Mouse (Mus musculus) MEL-GATA-1-ER (cell line): ENCODE measurements around the gene Sox18.

Experiments
- DNase-seq: peaks from one replicate; pipeline ENCODE4 v3.0.0-alpha.2; 2012; ENCODE audit warnings: low read depth; ENCODE audit errors: extremely low read depth

Gene Sox18

DNA sequence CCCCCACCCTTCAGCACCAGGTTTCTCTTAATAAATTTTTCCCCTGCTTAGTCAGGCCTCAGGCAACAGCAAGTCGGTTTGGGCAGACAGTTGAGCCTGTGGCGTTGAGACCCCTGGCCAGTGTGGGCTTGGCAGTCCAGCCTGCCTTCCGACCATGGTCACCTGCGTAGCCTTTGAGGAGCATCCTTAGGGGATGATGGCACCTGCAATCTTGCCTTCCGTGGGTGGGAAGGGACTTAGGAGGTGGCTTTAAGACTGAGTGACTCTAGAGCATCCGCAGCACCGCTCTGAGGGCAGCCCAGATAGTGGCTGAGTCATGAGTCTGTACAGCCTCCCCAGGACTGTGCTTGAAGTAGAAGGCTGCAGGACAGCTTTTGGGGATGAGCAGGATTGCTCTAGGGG is 9.3 kb upstream of the Sox18 start:
- no peak for DNase-seq

DNA sequence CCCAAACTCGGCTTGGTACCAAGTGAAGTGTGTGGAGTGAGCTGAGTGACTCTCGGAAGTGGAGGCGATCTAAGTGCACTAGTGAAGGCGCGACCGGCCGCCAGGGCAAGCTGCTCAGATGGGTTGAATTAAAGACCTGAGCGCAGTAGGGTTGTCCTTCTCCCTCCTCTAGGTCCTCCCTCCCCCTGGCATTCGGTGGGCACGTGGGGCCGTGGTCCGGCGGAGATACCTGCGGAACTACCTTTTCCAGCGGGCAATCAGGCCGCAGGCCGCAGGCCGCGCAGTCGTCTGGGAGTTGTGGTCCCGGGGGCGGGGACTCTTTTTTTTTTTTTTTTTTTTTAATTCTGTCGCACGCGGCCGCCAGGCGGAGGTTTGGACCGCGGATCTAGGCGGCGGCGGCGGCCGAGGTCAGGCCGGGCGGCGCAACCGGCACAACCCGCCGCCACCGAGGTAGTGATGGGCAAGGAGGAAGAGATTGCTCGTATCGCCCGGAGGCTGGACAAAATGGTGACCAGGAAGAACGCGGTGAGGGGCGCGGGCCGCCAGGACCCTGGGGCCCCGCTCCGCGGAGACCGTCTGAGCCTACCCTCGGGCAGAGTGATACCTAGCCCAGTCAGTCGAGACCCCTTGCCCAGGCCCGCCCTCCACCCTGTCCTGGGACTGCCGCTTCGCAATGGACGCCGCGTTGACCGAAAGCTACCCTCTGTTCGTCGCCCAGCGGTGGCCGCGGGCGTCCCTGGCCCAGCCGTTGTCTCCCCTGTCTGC is 8.7 kb upstream of the Sox18 start, which contains the start of gene Tcea2:
Gene Tcea2, plus strand, starts transcription at position 360 of the 765 bp plus-strand sequence.
- peak; percentile 46 for DNase-seq

DNA sequence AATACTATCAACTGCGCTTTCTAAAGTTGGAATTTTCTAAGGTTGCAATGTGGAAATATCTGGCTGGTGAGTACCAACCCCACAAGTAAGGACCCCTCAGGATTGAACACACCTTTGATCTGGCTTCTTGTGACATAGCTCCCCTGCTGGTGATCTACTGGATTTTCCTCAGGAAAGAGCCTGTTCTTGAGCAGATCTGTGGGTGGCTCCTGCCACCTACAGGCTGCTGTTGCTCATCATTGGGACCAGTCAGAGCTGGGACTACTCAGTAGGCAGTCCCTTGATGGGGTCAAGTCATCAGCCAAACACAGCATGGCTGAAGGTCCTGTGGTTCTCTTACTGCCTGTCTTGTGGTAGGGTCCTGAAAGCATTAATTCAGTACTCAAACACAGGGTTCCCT is 7.3 kb upstream of the Sox18 start:
- DNase-seq: peak; percentile 72

DNA sequence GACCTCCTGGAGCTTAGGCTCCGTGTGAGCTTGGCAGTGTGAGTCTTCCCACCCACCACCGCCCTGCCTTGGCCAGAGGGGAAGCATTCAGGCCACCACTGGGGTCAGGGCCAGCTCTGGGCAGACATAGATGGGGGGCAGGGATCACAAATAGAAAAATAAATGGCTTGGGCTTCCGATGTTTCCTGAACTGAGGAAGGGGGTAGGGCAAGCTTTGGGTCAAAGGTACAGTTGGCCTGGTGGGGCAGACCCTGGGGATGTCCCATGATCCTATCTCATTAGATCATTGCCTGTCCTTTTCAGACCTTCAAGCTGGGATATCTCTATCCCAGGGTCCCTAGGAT is 6.3 kb upstream of the Sox18 start:
- no peak for DNase-seq

DNA sequence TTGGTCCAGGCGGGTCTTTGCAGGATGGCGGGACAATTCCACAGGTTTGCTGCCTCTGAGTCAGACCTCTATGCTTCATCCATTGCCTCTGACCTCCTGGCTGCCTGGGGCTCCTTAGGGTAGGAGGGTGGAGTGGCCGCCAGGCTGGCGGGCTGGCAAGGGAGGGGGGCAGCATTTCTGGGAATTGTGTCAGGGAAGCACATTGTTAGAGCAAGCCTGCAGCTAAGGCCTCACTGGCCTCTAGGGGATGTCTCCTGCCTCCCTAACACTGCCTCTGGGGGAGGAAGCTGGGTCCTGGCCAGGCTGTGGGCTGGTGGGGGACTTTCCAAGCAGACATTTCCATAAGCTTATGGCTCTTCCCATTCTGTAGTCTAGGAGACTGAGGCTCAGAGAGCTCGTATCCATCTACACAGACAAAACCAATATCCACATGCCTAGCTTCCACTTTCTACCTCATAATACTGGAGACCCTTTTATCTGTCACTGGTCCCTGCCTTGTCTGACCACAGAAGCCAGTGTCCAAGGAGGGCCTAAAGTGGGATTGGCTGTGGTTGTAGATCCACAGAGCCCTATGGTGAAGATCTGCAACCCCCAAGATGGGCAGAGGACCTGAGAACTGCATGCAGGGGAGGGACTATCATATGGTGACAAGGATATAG is 5.8 kb upstream of the Sox18 start:
- DNase-seq: no peak

DNA sequence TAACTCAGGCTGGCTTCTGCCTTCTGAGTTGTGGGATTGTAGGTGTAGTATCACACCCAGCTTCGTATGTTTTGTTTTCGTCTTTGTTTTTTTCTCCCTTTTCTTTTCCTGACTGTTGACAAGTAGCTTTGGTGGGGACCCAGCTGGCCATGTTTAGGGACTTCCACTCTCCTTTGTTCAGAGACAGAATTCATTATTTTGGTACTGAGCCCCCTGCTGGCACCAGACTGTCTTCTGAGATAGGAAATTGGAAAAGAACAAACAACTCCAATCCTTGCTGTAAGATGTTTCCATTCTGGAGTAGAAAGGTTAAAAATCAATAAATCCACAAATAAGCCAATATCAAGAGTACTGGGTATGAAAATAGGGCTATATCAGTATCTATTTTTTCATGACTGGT is 5.0 kb upstream of the Sox18 start:
- DNase-seq: no peak

DNA sequence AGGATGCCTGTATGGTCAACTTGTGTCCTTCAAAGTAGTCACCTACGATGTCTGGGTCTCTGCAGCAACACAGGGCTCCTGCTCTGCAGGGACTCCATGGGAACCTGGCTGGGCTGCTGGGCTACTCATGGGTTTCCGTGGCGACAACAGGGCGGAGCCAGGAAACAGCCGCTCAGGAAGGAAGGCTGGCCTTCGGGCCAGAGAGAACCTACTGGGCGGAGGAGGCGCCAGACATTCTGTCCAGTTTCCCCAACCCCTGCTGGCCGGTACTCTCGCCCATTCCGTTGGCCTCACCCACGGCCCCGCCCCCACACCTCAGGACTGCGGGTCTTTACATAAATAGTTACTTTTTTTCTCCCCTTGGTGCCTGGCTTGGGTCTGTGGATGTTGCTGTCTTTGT is 4.0 kb upstream of the Sox18 start:
- DNase-seq: no peak

DNA sequence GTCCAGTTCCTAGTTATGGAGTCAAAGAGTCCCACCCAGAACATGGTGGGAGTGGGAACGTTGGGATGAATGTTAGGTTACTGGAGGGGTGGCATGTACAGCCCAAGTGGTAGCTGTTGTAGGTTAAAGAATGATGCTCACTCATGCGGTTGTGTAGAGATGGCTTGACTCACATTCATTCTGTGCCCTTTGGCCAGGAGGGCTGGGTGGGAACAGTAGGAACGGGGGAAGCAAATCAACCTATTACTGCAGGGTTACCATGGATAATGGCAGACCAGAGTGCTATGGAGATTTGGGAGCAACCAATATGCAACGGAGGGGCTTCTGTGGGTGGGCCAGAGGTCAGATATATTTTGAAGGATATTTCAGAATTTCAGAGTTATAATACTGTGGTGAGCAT is 3.5 kb upstream of the Sox18 start:
- no peak for DNase-seq

DNA sequence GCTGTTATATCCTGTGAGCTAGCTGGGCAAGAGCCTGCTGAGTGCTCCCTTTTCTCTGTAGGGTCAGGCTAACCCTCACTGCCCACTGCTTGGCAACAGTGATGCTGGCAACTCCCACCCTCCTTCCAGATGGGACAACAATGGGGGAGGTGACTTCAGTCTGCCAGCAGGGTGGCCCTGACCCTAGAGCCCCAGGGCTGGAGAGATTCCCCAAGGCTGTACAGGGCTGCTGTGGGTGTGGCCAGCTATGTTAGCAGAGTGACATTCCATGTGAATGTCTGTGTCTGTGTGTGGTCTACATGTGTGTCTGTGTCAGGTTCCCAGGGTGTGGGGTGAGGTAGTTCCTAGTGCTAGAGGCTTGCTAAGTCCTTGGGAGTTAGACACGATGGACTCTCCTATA is 2.1 kb upstream of the Sox18 start:
- no peak for DNase-seq

DNA sequence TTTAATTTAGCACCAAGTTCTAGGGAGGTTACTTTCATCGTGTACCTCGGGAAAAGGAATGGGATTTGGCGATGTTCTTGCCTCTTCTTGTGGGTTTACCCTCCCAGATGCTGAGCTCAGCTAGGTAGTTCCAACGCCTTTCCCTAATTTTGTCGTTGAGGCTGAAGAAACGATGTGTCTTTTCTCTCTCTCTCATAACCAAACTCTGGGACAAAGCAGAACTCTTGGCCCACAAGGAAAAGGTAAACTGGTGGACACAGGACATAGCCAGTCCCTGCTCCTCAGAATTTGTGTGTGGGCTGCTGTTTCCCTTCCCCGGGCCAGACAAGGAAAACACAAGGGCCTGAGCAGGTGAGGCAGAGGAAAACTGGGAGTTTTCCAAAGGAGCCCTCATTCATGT is 544 bp upstream of the Sox18 start:
- DNase-seq: no peak

DNA sequence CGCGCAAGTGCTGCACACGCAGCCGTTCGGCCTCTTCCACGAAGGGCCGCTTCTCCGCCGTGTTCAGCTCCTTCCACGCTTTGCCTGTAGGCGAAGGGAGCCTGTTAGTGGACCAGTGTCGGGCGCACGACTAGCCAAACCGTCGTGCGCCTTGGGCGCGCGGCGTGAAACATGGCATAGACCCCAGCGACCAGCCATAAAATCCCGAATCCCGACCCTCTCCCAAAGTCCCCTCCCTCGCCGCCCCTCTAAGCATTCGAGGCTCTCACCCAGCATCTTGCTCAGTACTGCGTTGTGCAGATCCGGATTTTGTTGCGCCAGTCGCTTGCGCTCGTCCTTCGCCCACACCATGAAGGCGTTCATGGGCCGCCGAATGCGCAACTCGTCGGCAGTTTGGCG is 528 bp downstream of the Sox18 start:
- no peak for DNase-seq

DNA sequence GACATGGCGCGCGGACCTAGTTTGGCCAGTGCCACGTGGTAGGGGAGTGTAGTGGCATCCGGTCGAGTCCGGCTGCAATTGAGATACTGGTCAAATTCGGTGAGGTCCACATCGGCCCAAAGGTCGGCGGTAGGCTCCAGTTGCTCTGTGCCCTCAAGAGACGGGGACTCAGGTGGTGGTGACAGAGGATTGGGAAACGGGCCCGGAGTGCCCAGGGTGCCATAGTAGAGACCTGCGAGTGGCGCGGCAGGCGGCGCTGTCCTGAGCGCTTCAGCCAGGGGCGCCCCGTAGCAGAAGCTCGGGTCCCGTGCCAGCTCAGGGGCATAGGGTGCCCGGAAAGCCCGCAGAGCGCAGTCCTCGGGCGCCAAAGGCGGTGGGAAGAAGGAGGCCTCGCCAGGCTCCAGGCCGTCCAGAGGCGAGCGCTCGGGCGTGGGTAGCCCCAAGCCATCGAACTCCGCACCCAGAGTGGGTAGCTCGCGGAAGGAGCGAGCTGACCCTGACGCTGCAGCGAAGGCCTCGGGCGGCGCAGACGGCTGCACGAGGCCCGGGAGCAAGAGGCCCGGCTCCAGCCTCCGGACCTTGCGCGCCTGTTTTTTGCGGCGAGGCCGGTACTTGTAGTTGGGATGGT is 1.0 kb downstream of the Sox18 start:
- DNase-seq: no peak

DNA sequence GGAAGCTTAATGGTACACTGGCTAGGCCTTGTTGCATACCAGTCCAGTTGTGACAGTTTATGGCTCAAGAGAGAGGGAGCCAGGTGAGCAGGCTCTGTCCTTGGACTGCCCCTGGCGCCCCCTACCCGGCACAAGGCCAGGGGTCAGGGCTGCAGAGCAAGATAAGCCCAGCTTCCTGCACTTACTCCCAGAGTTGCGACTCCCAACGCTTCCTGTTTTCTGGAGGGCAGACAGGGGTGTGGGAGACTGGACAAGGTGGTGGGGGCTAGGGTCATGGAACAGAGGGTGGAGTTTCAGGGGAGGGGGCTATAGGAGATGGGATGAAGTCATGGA is 8.2 kb downstream of the Sox18 start:
- DNase-seq: no peak

DNA sequence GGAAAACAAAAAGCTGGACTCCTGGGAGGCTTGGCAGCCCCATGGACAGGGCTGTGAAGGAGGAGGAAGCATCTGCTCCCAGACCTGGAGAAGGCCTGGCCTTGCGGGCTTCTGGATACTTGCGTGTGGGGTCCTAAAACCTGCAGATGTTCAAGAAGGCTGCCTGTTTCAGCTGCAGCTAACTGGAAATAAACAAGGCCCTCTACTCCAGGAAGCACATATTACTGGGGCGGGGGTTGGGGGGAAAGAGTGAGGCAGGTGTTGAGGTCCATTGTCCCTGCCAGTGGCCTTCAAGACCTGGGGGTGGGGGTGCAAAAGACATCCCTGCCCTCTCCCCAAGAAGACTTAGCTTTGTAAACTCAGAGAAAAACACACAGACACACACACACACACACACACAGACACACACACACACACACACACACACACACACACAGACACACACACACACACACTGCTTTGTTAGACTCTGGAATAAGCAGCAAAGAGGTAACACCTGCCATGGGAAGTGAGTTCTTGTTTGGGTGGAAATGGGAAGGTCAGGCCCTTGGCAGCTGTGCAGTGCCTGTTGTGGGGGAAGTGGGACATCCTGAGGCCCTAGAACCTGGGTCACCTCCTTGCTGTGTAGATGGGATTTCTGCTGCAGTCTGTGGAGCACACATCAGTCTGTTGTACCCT is 8.7 kb downstream of the Sox18 start:
- DNase-seq: no peak

DNA sequence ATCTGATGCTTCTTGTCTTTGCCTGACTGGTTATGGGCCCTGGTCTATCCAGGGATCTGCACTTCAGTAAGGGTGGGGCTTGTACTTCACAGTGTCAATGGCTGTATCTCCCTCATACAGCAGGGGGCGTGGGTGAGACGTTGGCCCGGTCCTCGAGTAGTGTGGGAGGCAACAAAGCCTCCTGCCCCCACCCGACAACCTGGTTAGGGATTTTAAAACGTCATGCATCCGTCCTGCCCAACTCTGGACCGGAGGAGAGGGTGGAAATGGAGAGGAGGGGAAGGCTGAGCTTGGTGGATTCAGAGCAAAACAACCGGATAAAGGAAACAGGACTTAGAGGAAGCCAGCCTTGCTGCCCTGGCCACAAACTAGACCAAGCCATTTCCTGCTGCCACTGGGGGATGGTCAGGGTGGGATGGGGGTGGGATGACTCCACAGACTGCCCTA is 11.8 kb downstream of the Sox18 start:
- DNase-seq: peak; percentile 33

DNA sequence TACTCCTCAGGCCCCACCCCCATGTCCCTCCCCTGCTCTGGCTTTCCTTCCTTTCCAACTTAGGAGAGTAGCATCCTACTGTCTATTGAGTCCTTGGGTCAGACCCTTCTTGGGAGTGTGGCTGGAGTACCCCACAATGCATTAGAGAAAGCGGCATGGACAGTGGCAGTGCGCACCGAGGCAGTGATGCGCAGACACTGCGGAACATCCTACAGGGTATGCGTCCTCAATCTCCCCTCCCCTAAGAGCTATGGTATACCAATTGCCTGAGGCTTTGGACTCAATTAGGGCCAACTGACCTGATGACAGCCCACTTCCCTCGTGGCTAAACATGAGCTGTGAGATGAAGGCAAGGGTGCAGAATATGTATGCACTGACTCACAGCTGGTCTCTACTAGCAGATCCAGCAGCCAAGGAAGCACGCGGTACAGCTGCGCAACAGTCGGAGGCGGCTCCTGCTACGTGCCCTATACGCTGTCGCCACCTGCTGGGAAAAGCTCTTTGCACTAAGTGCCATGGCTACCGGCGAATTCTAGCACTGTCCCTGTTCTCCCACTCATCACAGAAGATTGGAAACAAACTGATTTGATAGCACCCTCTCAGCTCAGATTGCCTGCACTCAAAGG is 12.4 kb downstream of the Sox18 start:
- DNase-seq: no peak

DNA sequence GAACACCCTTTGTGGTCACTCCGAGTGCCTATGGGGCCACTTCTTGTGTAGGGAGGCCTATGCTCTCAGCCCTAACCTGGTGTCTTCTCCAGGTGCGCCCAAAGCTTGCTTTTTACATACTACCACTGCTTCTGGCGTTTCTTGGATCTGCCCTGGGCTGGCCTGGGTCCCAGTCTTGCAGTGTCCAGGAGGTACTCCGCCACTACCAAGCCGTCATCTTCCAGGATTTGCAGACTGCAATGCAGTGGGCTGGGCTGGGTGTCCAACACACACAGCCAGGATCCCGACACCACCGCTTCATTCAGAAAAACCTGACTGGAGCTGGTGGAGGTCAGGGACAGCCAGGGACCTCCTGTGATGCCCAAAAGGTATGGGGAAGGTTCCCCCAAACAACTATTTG is 12.9 kb downstream of the Sox18 start:
- DNase-seq: no peak

DNA sequence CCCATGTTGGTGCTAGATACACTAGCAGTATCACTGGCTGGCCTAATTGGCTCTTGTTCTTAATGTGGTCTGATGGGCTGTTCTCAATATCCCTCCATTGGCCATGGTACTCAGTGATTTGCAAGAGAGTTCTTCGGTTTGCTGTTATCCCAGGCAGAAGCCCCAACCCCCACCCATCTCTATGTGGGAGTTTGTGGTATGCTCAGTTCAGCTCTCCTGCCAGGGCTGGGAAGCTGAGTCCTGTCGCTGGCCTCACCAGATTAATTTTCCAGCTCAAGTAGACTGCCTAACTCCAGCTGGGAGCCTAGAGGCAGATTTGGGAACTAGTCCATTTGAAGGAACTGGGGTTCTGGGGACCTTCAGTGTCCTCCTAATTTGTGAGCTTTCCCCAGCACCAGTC is 14.0 kb downstream of the Sox18 start:
- no peak for DNase-seq

DNA sequence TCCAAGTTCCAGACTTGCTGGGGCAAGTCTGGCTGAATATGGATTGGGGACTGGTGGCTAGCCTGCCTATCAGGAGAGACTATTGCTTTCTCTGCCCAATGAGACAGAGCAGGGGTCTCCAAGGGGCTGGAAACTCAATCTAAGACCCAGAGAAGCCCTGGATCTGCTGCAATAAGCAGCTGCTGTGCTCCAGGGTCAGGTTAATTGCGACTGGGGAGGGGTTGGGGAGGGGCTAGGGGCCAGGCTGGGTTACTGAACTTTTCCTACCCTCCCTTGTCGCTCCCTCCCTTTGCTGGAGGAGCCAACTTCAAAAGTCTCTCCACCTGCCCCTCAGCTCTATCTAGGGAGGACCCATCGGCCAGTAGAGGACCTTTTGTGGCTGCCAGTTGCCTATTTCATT is 14.7 kb downstream of the Sox18 start, which contains the start of gene Gm29797:
Gene Gm29797, plus strand, starts transcription at position 301 of the 400 bp plus-strand sequence.
- DNase-seq: no peak

DNA sequence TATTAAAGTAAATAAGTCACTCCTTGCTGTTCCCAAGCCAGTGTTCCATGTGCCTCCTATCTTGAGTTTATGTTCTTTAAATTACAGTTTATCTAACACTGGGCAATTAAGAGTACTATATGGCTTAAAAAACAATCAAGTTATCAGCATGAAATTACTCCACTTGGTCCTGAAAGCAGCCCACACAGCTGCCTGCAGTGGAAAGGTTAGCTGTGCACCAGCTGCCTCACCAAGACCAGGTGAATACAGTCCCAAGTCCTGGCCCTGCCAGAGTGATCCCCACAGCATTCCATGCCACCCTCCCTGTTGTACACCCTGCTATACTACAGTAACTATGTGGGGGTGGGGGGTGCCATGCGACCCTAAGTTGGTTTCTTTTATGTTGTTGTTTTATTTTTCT is 17.9 kb downstream of the Sox18 start:
- DNase-seq: no peak

DNA sequence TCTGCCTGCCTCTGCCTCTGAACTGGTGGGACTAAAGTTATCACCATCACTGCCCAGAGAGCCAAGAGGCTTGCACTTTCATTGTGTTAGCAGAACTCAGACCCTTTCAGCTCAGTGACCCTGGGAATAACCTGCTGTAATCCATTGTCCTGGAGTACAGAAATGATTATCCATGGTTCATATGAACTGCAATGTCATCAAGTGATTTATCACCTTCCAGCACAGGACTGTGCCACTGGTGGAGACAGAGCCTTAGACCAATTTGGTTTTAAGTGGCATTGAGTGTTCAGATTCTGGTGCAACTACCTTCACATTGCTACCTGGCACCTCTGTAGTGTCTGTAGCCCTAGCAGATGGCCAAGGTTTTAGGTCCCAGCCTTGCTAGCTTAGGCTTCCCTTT is 18.4 kb downstream of the Sox18 start:
- DNase-seq: no peak

DNA sequence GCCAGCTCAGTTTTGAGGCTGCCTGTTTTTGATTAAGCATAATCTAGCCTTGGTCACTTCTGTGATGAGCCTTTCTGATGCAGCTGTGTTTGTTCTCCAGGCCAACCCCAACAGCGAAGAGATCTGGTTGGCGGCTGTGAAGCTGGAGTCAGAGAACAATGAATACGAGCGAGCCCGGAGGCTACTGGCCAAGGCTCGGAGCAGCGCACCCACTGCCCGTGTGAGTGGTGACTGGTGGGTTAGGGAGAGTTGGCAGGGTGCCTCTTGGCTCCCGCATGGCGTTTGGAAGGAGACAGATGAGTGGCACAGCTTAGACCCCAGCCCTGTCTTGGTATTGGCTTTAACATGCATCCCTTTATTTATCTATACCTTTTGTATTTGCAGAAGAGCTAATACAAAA is 22.5 kb downstream of the Sox18 start:
- no peak for DNase-seq
